Mouse (Mus musculus) forebrain, embryonic 16.5 days (tissue): ENCODE results near the gene Rdh16f1. TPM values are rescaled to one million over a fixed set of nuclear protein-coding genes. Genes with fewer than 3 reads are reported as not detected.
"Not testable (repeated sequence)": the region's sequence is repeated elsewhere in the genome, so short reads cannot be mapped to it uniquely, and the experiment has no call there.

Experiments used
- ATAC-seq: fragments of 200-750 bp; cut with Nextera tagmentation; 2 replicates; pipeline ENCODE4 v1.8.0; 2017; ENCODE audit warnings: mild to moderate bottlenecking, moderate library complexity
- H3K27ac ChIP-seq: fragments of 300-500 bp; sonication (generic); 2 replicates; pipeline ENCODE4 v1.5.1; 2014; ENCODE audit warnings: low read length, control low read depth
- H3K27me3 ChIP-seq: fragments of 300-500 bp; sonication (generic); replicated peaks from 2 replicates; pipeline ENCODE4 v1.6.1; 2014; ENCODE audit warnings: low read length; ENCODE audit not compliant: control insufficient read depth, insufficient read depth
- H3K36me3 ChIP-seq: fragments of 300-500 bp; sonication (generic); 2 replicates; pipeline ENCODE4 v1.6.1; 2014; ENCODE audit not compliant: control insufficient read depth, insufficient read depth
- H3K4me1 ChIP-seq: fragments of 300-500 bp; sonication (generic); replicated peaks from 2 replicates; pipeline ENCODE4 v1.6.1; 2014; ENCODE audit warnings: low read length; ENCODE audit not compliant: control insufficient read depth, insufficient read depth
- H3K4me2 ChIP-seq: fragments of 300-500 bp; sonication (generic); 2 replicates; pipeline ENCODE4 v1.6.1; 2014; ENCODE audit warnings: mild to moderate bottlenecking, low read length, control low read depth
- H3K4me3 ChIP-seq: fragments of 300-500 bp; sonication (generic); replicated peaks from 2 replicates; pipeline ENCODE4 v1.5.1; 2014; ENCODE audit warnings: mild to moderate bottlenecking, low read length, control low read depth
- H3K9ac ChIP-seq: fragments of 300-500 bp; sonication (generic); replicated peaks from 2 replicates; pipeline ENCODE4 v1.6.1; 2014; ENCODE audit warnings: low read depth, low read length, control low read depth
- H3K9me3 ChIP-seq: fragments of 300-500 bp; sonication (generic); 2 replicates; pipeline ENCODE4 v1.6.1; 2016; ENCODE audit warnings: low read length; ENCODE audit not compliant: control insufficient read depth
- WGBS: fragments of 180-500 bp; shearing (Covaris S2); extraction: QIAGEN DNeasy Blood & Tissue Kit; methylation state at CpG from one replicate; pipeline ENCODE4 v1.1.7; 2014; 5-methylcytosine and 5-hydroxymethylcytosine counted together
- polyA plus RNA-seq: library from polyadenylated mRNA; unstranded; fragments of >200 nt; fragmentation: Nextera tagmentation; extraction: Ambion mirVana; gene quantifications from 2 replicates; pipeline ENCODE4 v1.2.1, GENCODE M21; 2015

Gene Rdh16f1
- polyA plus RNA-seq, 1 experiment from 2014 or later = not detected

GRCm38 (mm10) chr10:127762926-127763325 is 3.3 kb downstream of the Rdh16f1 start:
- H3K4me2 ChIP-seq, H3K9ac ChIP-seq, H3K4me3 ChIP-seq, ATAC-seq, H3K27me3 ChIP-seq, H3K4me1 ChIP-seq, H3K36me3 ChIP-seq, H3K9me3 ChIP-seq, H3K27ac ChIP-seq: not testable (repeated sequence)
- WGBS = 90% methylated on average over 10 of the region's 10 CpGs

- H3K27me3 ChIP-seq = no peaks in the 10 kb centered on the region
- ATAC-seq = no peak
- H3K9ac ChIP-seq = no peak overlapping the region
- H3K27ac ChIP-seq = no peak overlapping the region
- no peak overlapping the region for H3K4me3 ChIP-seq
- H3K4me2 ChIP-seq = no peak overlapping the region
- H3K36me3 ChIP-seq = no peaks in the 10 kb centered on the region
- WGBS = 65% methylated on average over 12 of the region's 12 CpGs
- no peaks in the 10 kb centered on the region for H3K9me3 ChIP-seq
- H3K4me1 ChIP-seq = no peaks in the 10 kb centered on the region
These were observed 4.5 kb downstream of the Rdh16f1 start for GRCm38 (mm10) chr10:127763914-127764680.

GRCm38 (mm10) chr10:127766564-127766963 is 7.0 kb downstream of the Rdh16f1 start:
- 90% methylated on average over 1 of the region's 1 CpGs for WGBS
- no peak for ATAC-seq
- H3K4me1 ChIP-seq = no peaks in the 10 kb centered on the region
- no peak overlapping the region for H3K4me2 ChIP-seq
- H3K9me3 ChIP-seq = no peaks in the 10 kb centered on the region
- H3K36me3 ChIP-seq = no peaks in the 10 kb centered on the region
- H3K4me3 ChIP-seq = no peak overlapping the region
- no peaks in the 10 kb centered on the region for H3K27me3 ChIP-seq
- H3K27ac ChIP-seq = no peak overlapping the region
- no peak overlapping the region for H3K9ac ChIP-seq

GRCm38 (mm10) chr10:127776011-127776410 is 16.4 kb downstream of the Rdh16f1 start, which contains the start of gene Rdh9:
Rdh9 (plus strand) TSS chr10:127776386.
- no peak within 1 kb of the TSS for H3K9ac ChIP-seq
- H3K4me3 ChIP-seq = no peak within 1 kb of the TSS
- no peaks in the 10 kb centered on the region for H3K27me3 ChIP-seq
- no peak for ATAC-seq
- H3K4me2 ChIP-seq = no peak within 1 kb of the TSS
- WGBS = 81% methylated on average over 2 of the region's 2 CpGs
- no peaks in the 10 kb centered on the region for H3K9me3 ChIP-seq
- H3K27ac ChIP-seq = no peak within 1 kb of the TSS
- no peaks in the 10 kb centered on the region for H3K36me3 ChIP-seq
- H3K4me1 ChIP-seq = no peaks in the 10 kb centered on the region

GRCm38 (mm10) chr10:127782321-127782720 is 22.7 kb downstream of the Rdh16f1 start:
- not testable (repeated sequence) for H3K9ac ChIP-seq, H3K4me2 ChIP-seq, H3K9me3 ChIP-seq, H3K4me3 ChIP-seq, ATAC-seq, H3K27me3 ChIP-seq, H3K27ac ChIP-seq, H3K36me3 ChIP-seq, H3K4me1 ChIP-seq
- WGBS = 96% methylated on average over 17 of the region's 17 CpGs

- not testable (repeated sequence) for H3K9me3 ChIP-seq, H3K36me3 ChIP-seq, H3K4me1 ChIP-seq, H3K4me3 ChIP-seq, H3K27me3 ChIP-seq, H3K4me2 ChIP-seq, H3K9ac ChIP-seq, ATAC-seq, H3K27ac ChIP-seq
- 65% methylated on average over 1 of the region's 1 CpGs for WGBS
These were observed 25.8 kb downstream of the Rdh16f1 start for GRCm38 (mm10) chr10:127785411-127785810.

- Histone ChIP-seq H3K4me1 (no peaks in the 10 kb centered on the region), H3K27ac (no peak overlapping the region)
- WGBS = 78% methylated on average over 1 of the region's 1 CpGs
These were observed 39.7 kb downstream of the Rdh16f1 start for GRCm38 (mm10) chr10:127799295-127799694.

GRCm38 (mm10) chr10:127800891-127801290 is 41.3 kb downstream of the Rdh16f1 start, which contains the start of gene Rdh16:
Rdh16 (plus strand) TSS chr10:127801152.
- Histone ChIP-seq H3K9me3 (no peaks in the 10 kb centered on the region), H3K27me3 (no peaks in the 10 kb centered on the region), H3K9ac (no peak within 1 kb of the TSS), H3K4me3 (no peak within 1 kb of the TSS), H3K4me2 (no peak within 1 kb of the TSS), H3K36me3 (no peaks in the 10 kb centered on the region), H3K4me1 (no peaks in the 10 kb centered on the region), H3K27ac (no peak within 1 kb of the TSS)
- 92% methylated on average over 6 of the region's 6 CpGs for WGBS
- no peak for ATAC-seq

More at GRCm38 (mm10) chr10:127799295-127799694, 39.7 kb downstream of the Rdh16f1 start:
- ATAC-seq = no peak
- H3K4me2 ChIP-seq = no peak overlapping the region
- no peaks in the 10 kb centered on the region for H3K27me3 ChIP-seq
- no peaks in the 10 kb centered on the region for H3K36me3 ChIP-seq
- H3K4me3 ChIP-seq = no peak overlapping the region
- H3K9ac ChIP-seq = no peak overlapping the region
- no peaks in the 10 kb centered on the region for H3K9me3 ChIP-seq

- H3K9me3 ChIP-seq = no peaks in the 10 kb centered on the region
- H3K36me3 ChIP-seq = no peaks in the 10 kb centered on the region
- no peak overlapping the region for H3K4me2 ChIP-seq
- ATAC-seq = no peak
- H3K27ac ChIP-seq = no peak overlapping the region
- no peaks in the 10 kb centered on the region for H3K27me3 ChIP-seq
- no peak overlapping the region for H3K9ac ChIP-seq
- WGBS = 92% methylated on average over 2 of the region's 2 CpGs
- H3K4me3 ChIP-seq = no peak overlapping the region
- H3K4me1 ChIP-seq = no peaks in the 10 kb centered on the region
These were observed 42.0 kb downstream of the Rdh16f1 start for GRCm38 (mm10) chr10:127801612-127802011.
